Mouse (Mus musculus) heart, postnatal 14 days (tissue): Measurements from ENCODE around the gene Olfr357. TPM values are rescaled to one million over a fixed set of nuclear protein-coding genes. Genes with fewer than 3 reads are reported as not detected.

Source experiments
- DNase-seq, 2 experiments: peaks; one replicate each; pipeline ENCODE4 v3.0.0; 2021 to 2022
- intact Hi-C: fragments of 180-260 bp; cut with DNase I; formaldehyde crosslinking; loops from one replicate; pipeline ENCODE4 v1.15.1; 2025
- long read RNA-seq, 2 experiments: library from polyadenylated mRNA; stranded (forward); transcript quantifications; one replicate each; pipeline ENCODE4 v2.0.0; 2021
- total RNA-seq, 2 experiments: library from RNA; stranded (reverse); gene quantifications; 2 replicates each; pipeline ENCODE4 v1.2.3; 2021

Olfr357 gene
- not detected for total RNA-seq
- long read RNA-seq, experiment 1, result 0 reads
- long read RNA-seq, experiment 2, result 0 reads

DNA sequence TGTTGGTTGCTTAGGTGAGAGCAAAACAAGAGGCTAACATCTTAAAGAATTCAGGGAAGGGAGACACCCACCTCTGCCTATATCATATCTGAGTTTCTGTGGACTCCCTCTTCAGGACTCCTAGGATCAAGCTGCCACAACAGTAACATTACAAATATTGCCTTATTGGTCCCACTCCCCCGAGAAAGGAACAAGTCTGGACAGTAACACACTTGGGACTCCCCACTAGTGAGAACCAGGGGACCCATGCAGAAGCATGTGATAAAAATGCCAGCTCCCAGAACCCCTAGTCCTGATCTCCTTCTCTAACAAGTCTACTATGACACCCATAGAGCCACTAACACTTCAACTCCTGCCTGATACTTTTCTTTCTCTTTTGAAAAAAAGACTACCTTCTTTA, at the start of gene Olfr357:
Gene Olfr357 (plus strand): TSS at position 301 of the 400 bp plus-strand sequence.
- intact Hi-C loops, result no loop called here

DNA sequence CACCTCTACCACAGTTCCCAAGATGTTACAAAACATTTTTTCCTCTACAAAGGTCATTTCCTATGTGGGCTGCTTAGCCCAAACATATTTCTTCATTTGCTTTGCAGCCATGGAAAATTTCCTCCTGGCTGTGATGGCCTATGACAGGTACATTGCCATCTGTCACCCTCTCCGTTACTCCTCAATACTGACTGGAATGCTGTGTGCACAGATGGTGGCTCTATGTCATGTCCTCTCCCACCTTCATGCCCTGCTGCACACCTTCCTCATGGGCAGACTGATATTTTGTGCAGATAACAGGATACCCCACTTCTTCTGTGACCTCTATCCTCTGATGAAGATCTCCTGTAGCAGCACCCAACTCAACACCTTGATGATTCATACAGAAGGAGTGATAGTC, 3.4 kb downstream of the Olfr357 start:
- DNase-seq, result no peak
- intact Hi-C loops, result no loop called here

More for the DNA sequence above, at the start of gene Olfr357:
- no peak for DNase-seq

DNA sequence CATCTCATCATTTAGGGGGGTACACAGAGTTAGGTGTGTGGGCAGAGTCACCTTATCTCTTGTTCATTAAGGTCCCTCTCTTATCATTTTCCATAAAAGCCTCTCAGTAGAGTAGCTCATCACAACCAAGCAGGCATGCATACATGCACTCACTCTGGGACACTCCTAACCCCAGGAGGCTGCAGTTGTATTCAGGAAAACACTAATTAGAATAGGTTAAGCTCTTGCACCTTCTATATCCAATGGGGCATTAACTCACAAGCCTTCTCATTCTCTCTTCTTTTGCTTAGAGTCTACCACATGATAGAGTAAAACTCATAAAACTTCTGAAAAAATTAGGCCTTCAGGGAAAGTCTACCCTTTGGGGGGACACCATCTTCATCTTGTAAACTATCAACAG, 15.6 kb downstream of the Olfr357 start, which contains the start of gene Olfr358:
Gene Olfr358 (minus strand): TSS at position 101 of the 400 bp plus-strand sequence.
- intact Hi-C loops, result no loop called here

More for the DNA sequence above, 15.6 kb downstream of the Olfr357 start, which contains the start of gene Olfr358:
- DNase-seq, result no peak

Other genes starting within 250 kb of the Olfr357 start
- not detected for gene Olfr348, start 209.6 kb upstream of the Olfr357 start, total RNA-seq
- not detected for gene Olfr50, start 203.3 kb upstream of the Olfr357 start, total RNA-seq
- not detected for gene Olfr3, start 176.8 kb upstream of the Olfr357 start, total RNA-seq
- gene Olfr350, start 147.5 kb upstream of the Olfr357 start, total RNA-seq, result not detected
- not detected for gene Olfr351, start 131.2 kb upstream of the Olfr357 start, total RNA-seq
- not detected for gene Olfr352, start 125.4 kb upstream of the Olfr357 start, total RNA-seq
- gene Olfr353, start 100.9 kb upstream of the Olfr357 start, total RNA-seq, result not detected
- gene Olfr354, start 88.1 kb upstream of the Olfr357 start, total RNA-seq, result not detected
- not detected for gene Olfr355, start 64.9 kb upstream of the Olfr357 start, total RNA-seq
- not detected for gene Olfr356, start 56.7 kb upstream of the Olfr357 start, total RNA-seq
- gene Olfr358, start 15.5 kb downstream of the Olfr357 start, total RNA-seq, result not detected
- gene Olfr360, start 71.9 kb downstream of the Olfr357 start, total RNA-seq, result not detected
- gene Olfr361, start 95.5 kb downstream of the Olfr357 start, total RNA-seq, result not detected
- gene Olfr362, start 124.1 kb downstream of the Olfr357 start, total RNA-seq, result not detected
- gene Olfr364-ps1, start 145.5 kb downstream of the Olfr357 start, total RNA-seq, result not detected
- not detected for gene Olfr365, start 194.4 kb downstream of the Olfr357 start, total RNA-seq
- gene Olfr366, start 217.7 kb downstream of the Olfr357 start, total RNA-seq, result not detected